Mouse (Mus musculus): ENCODE measurements at regions not wholly inside any gene's neighbourhood (a gene's known extent, or its start where the extent isn't known, plus 50 kb on each side); places are given as distances from the start of the nearest gene placed in this dataset.
A peak's percentile ranks its signal among the peaks of the same experiment; 100 is the strongest.

GRCm38 (mm10) chr12:79886494-79886893, 226.3 kb downstream of the Zfp36l1 start:
- H3K4me3 ChIP-seq (ENCODE audit: control insufficient read depth in 1 of 2, insufficient read depth in 1 of 2, low read depth in 2 of 2, low read length in 2 of 2) = no peak overlapping the region
- peaks cover 2% of the 10 kb centered on the region in 2 experiments; a peak in 2 of 4 replicates for H3K4me1 ChIP-seq (ENCODE audit: control insufficient read depth in 1 of 2, insufficient read depth in 2 of 2, low read length in 2 of 2)
- H3K36me3 ChIP-seq (ENCODE audit: control insufficient read depth in 1 of 2, insufficient read depth in 2 of 2, low read length in 2 of 2) = peaks cover 0 to 2% of the 10 kb centered on the region in 2 experiments; a peak in 2 of 4 replicates
- no peak for TF ChIP-seq SIN3A (IDR thresholded peaks at IDR 0.05; ENCODE audit: low read length)
- TF ChIP-seq MAX (IDR thresholded peaks at IDR 0.05; ENCODE audit: low read length) = no peak
- TF ChIP-seq CHD2 (IDR thresholded peaks at IDR 0.05; ENCODE audit: low read length) = no peak
- TF ChIP-seq ETS1 (IDR thresholded peaks at IDR 0.05; ENCODE audit: low read depth, low read length) = no peak
- TF ChIP-seq HCFC1 (IDR thresholded peaks at IDR 0.05; ENCODE audit: low read depth, low read length) = no peak
- TF ChIP-seq TAL1 (IDR thresholded peaks at IDR 0.05; ENCODE audit: low read length) = no peak
- no peak for TF ChIP-seq MXI1 (IDR thresholded peaks at IDR 0.05; ENCODE audit: low read depth, low read length)
- no peak for TF ChIP-seq TBP (IDR thresholded peaks at IDR 0.05; ENCODE audit: low read depth, low read length)
- no peak for TF ChIP-seq POLR2AphosphoS5 (IDR thresholded peaks at IDR 0.05; ENCODE audit: borderline replicate concordance, low read depth, low read length)
- H3K27me3 ChIP-seq (ENCODE audit: control insufficient read depth in 1 of 2, insufficient read depth in 2 of 2, low read length in 2 of 2) = peaks cover 2 to 4% of the 10 kb centered on the region in 2 experiments; a peak in 3 of 4 replicates
- H3K27ac ChIP-seq (ENCODE audit: control insufficient read depth, low read depth, low read length) = no peak overlapping the region
- no peak overlapping the region for H3K9ac ChIP-seq (ENCODE audit: control insufficient read depth, low read depth, low read length, poor library complexity, severe bottlenecking)
- H3K9me3 ChIP-seq (replicated peaks; ENCODE audit: insufficient read depth, low read length) = no peaks in the 10 kb centered on the region
- DNase-seq (ENCODE audit: low read depth, low spot score) = no peak
- no peaks in the 10 kb centered on the region for H3K79me2 ChIP-seq (ENCODE audit: control insufficient read depth, insufficient read depth, low read length, poor library complexity)

GRCm38 (mm10) chr12:79885286-79885685, 227.5 kb downstream of the Zfp36l1 start:
- Histone ChIP-seq H3K9ac (ENCODE audit: control insufficient read depth, low read depth, low read length, poor library complexity, severe bottlenecking) (no peak overlapping the region), H3K36me3 (ENCODE audit: control insufficient read depth in 1 of 2, insufficient read depth in 2 of 2, low read length in 2 of 2) (peaks cover 0 to 2% of the 10 kb centered on the region in 2 experiments; a peak in 2 of 4 replicates), H3K79me2 (ENCODE audit: control insufficient read depth, insufficient read depth, low read length, poor library complexity) (no peaks in the 10 kb centered on the region), H3K27me3 (ENCODE audit: control insufficient read depth in 1 of 2, insufficient read depth in 2 of 2, low read length in 2 of 2) (peaks cover 0 to 1% of the 10 kb centered on the region in 2 experiments; a peak in 2 of 4 replicates), H3K9me3 (replicated peaks; ENCODE audit: insufficient read depth, low read length) (no peaks in the 10 kb centered on the region), H3K27ac (ENCODE audit: control insufficient read depth, low read depth, low read length) (no peak overlapping the region), H3K4me3 (ENCODE audit: control insufficient read depth in 1 of 2, insufficient read depth in 1 of 2, low read depth in 2 of 2, low read length in 2 of 2) (no peak overlapping the region), H3K4me1 (ENCODE audit: control insufficient read depth in 1 of 2, insufficient read depth in 2 of 2, low read length in 2 of 2) (peaks cover 2% of the 10 kb centered on the region in 2 experiments; a peak in 2 of 4 replicates)
- DNase-seq (ENCODE audit: low read depth, low spot score) = peak; percentile 74
- TF ChIP-seq CHD2 (IDR thresholded peaks at IDR 0.05; ENCODE audit: low read length) = no peak
- peak; percentile 58 for TF ChIP-seq ETS1 (IDR thresholded peaks at IDR 0.05; ENCODE audit: low read depth, low read length)
- peak in 1 of 2 experiments; percentile 51; a peak in 1 of 4 replicates for TF ChIP-seq EP300 (IDR thresholded peaks at IDR 0.05; ENCODE audit: low read depth in 1 of 2, low read length in 2 of 2)
- no peak for TF ChIP-seq USF2 (IDR thresholded peaks at IDR 0.05; ENCODE audit: borderline replicate concordance in 1 of 2, insufficient read depth in 1 of 2, low read depth in 1 of 2, low read length in 2 of 2)
- TF ChIP-seq NRF1 (IDR thresholded peaks at IDR 0.05; ENCODE audit: insufficient read depth, low read depth, low read length, poor library complexity, severe bottlenecking) = no peak
- TF ChIP-seq RAD21 (IDR thresholded peaks at IDR 0.05; ENCODE audit: low read depth, low read length) = no peak
- TF ChIP-seq ZMIZ1 (IDR thresholded peaks at IDR 0.05; ENCODE audit: low read depth, low read length) = no peak
- no peak for TF ChIP-seq CTCF (IDR thresholded peaks at IDR 0.05 in 2 of 3, conservative IDR thresholded peaks at IDR 0.05 in 1 of 3; ENCODE audit: control insufficient read depth in 1 of 3, insufficient read depth in 1 of 3, low read depth in 2 of 3, low read length in 3 of 3, poor library complexity in 1 of 3, severe bottlenecking in 1 of 3)
- TF ChIP-seq TAL1 (IDR thresholded peaks at IDR 0.05; ENCODE audit: low read length) = no peak
- no peak for TF ChIP-seq HCFC1 (IDR thresholded peaks at IDR 0.05; ENCODE audit: low read depth, low read length)
- no peak for TF ChIP-seq MAFK (IDR thresholded peaks at IDR 0.05; ENCODE audit: borderline replicate concordance, low read depth, low read length)
- no peak for TF ChIP-seq UBTF (IDR thresholded peaks at IDR 0.05; ENCODE audit: borderline replicate concordance, insufficient read depth, low read depth, low read length)
- no peak for TF ChIP-seq GABPA (IDR thresholded peaks at IDR 0.05; ENCODE audit: low read depth, low read length)
- TF ChIP-seq POLR2A (IDR thresholded peaks at IDR 0.05; ENCODE audit: control insufficient read depth in 1 of 2, insufficient read depth in 1 of 2, low read depth in 1 of 2, low read length in 2 of 2, poor library complexity in 1 of 2) = no peak
- no peak for TF ChIP-seq MXI1 (IDR thresholded peaks at IDR 0.05; ENCODE audit: low read depth, low read length)
- TF ChIP-seq MYB (IDR thresholded peaks at IDR 0.05; ENCODE audit: low read depth, low read length) = no peak
- 0 out of 2 replicates have a peak, but pooled peaks have one; percentile 1 for TF ChIP-seq ZC3H11A (IDR thresholded peaks at IDR 0.05; ENCODE audit: low read depth, low read length)
- no peak for TF ChIP-seq ELF1 (IDR thresholded peaks at IDR 0.05; ENCODE audit: low read depth, low read length)
- no peak for TF ChIP-seq CHD1 (IDR thresholded peaks at IDR 0.05; ENCODE audit: low read depth, low read length)
- no peak for TF ChIP-seq POLR2AphosphoS5 (IDR thresholded peaks at IDR 0.05; ENCODE audit: borderline replicate concordance, low read depth, low read length)
- no peak for TF ChIP-seq KAT2A (conservative IDR thresholded peaks at IDR 0.05; ENCODE audit: low read depth, low read length)
- no peak for TF ChIP-seq POLR2AphosphoS2 (IDR thresholded peaks at IDR 0.05; ENCODE audit: low read length)
- TF ChIP-seq RCOR1 (IDR thresholded peaks at IDR 0.05; ENCODE audit: low read depth, low read length) = 0 out of 2 replicates have a peak, but pooled peaks have one; percentile 21
- TF ChIP-seq TCF12 (IDR thresholded peaks at IDR 0.05; ENCODE audit: low read depth, low read length) = no peak
- no peak for TF ChIP-seq ZKSCAN1 (IDR thresholded peaks at IDR 0.05; ENCODE audit: low read depth, low read length)
- TF ChIP-seq SIN3A (IDR thresholded peaks at IDR 0.05; ENCODE audit: low read length) = 0 out of 2 replicates have a peak, but pooled peaks have one; percentile 27
- TF ChIP-seq GATA1 (IDR thresholded peaks at IDR 0.05; ENCODE audit: low read depth, low read length) = peak; percentile 60
- TF ChIP-seq TBP (IDR thresholded peaks at IDR 0.05; ENCODE audit: low read depth, low read length) = no peak
- TF ChIP-seq USF1 (IDR thresholded peaks at IDR 0.05; ENCODE audit: low read depth, low read length) = no peak
